Mouse (Mus musculus): ENCODE data around the gene Zfp768.
"Not testable (repeated sequence)": the region's sequence is repeated elsewhere in the genome, so short reads cannot be mapped to it uniquely, and the experiment has no call there.

Zfp768 gene

GRCm38 (mm10) chr7:127345512-127346325 lies at the start of gene Zfp768:
Zfp768 (minus strand) TSS chr7:127345589.
- peak; percentile 89 to 93 for DNase-seq (ENCODE audit: low spot score in 2 of 2)

GRCm38 (mm10) chr7:127393944-127394333 lies 48.5 kb upstream of the Zfp768 start:
- no peak for DNase-seq (ENCODE audit: low spot score in 2 of 2)

GRCm38 (mm10) chr7:127393157-127393943 lies 48.0 kb upstream of the Zfp768 start, which contains the start of gene E430018J23Rik:
E430018J23Rik (minus strand) TSS chr7:127393629.
- peak; percentile 97 for DNase-seq (ENCODE audit: low spot score in 2 of 2)

GRCm38 (mm10) chr7:127392251-127392824 lies 46.9 kb upstream of the Zfp768 start:
- no peak for DNase-seq (ENCODE audit: low spot score in 2 of 2)

GRCm38 (mm10) chr7:127391538-127391937 lies 46.1 kb upstream of the Zfp768 start:
- no peak for DNase-seq (ENCODE audit: low spot score in 2 of 2)

DNA sequence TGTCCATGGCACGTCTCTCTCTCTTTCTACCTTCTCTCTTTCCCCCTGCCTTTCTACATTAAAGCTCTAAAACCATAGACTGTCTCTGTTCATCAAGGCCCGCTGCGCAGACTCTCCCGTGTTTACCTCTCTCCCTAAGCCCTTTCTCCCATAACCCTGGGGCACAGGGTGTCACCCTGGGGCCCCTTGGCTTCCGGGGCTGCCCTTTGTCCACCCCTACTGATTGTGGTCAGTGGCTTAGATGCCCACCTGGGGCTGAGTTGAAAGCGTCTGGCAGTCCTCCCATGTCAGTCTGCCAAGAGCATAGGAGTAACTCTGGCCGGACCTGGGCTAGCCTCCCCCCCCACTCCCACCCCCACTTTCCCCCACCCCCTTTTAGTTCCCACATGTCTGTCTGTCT lies 44.9 kb upstream of the Zfp768 start:
- DNase-seq (ENCODE audit: low spot score in 2 of 2), result no peak

GRCm38 (mm10) chr7:127388201-127388600 lies 42.8 kb upstream of the Zfp768 start:
- not testable (repeated sequence) for DNase-seq (ENCODE audit: low spot score in 2 of 2)

DNA sequence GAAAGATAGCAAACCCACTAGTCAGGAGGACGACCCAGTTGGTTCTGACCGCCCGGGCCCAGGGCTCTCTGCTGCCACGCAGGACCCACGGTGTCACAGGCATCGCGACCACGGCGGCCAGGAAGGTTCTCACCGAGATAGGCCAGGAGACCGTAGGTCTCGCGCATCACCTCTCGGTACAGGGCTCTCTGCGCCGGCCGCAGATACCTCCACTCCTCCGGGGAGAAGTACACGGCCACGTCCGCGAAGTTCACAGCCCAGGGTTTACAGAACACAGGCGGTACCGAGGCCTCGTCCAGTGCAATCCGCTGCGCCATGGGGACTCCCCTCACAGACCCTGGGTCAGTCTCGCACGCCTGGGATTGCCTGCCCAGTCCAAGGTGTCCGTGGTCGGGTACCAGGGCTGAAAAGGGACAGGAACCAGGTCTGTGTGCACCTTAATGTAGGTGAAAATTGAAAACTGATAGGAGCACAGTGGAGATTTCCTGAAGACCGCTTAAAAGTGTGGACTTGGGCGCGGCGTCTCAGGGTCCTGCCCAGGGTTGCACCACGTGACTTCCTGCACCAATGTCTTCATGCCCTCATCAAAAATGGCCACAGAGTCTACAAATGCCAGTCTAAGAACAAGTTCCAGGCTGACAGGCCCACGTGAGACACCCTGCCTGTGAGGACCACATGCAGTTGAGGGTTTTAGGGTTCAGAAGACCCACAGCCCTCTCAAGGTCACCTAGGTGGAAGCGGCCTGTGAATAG lies 41.4 kb upstream of the Zfp768 start, which contains the start of gene 9130019O22Rik:
TSS of gene 9130019O22Rik (minus strand) at position 526 of the 752 bp plus-strand sequence.
- peak; percentile 86 to 87 for DNase-seq (ENCODE audit: low spot score in 2 of 2)

GRCm38 (mm10) chr7:127385560-127385959 lies 40.2 kb upstream of the Zfp768 start:
- not testable (repeated sequence) for DNase-seq (ENCODE audit: low spot score in 2 of 2)

DNA sequence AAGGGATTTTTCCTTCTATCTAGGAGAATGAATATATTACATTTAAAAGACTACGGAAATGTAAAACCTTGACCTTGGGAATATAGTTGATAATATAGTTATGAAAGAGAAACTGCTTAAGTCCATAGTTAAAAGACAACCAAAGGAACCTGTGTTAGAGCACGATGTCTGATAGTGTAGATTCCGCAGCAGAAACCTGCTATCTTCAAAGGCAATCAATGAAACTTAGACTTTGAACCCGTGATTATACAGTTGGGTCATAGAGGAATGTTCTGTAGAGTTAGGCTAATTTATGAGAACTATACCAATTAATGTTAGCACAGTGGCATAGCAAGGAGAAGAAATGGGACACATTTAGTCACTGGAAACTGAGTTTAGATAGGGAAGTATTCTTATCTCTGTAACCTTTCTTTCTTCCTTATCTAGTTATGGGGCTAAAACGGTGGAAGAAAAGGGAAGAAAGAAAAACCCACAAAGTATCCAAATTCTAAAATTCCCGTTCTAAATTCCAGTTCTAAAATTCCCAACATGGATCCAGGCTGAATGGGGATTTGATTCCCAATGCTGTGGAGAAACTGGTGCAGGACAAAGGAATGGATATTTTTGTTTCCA lies 33.0 kb upstream of the Zfp768 start:
- no peak for DNase-seq (ENCODE audit: low spot score in 2 of 2)

GRCm38 (mm10) chr7:127375271-127376245 lies 30.2 kb upstream of the Zfp768 start, which contains the start of gene Zfp747:
Zfp747 (minus strand) TSS chr7:127376050.
- peak; percentile 92 for DNase-seq (ENCODE audit: low spot score in 2 of 2)

DNA sequence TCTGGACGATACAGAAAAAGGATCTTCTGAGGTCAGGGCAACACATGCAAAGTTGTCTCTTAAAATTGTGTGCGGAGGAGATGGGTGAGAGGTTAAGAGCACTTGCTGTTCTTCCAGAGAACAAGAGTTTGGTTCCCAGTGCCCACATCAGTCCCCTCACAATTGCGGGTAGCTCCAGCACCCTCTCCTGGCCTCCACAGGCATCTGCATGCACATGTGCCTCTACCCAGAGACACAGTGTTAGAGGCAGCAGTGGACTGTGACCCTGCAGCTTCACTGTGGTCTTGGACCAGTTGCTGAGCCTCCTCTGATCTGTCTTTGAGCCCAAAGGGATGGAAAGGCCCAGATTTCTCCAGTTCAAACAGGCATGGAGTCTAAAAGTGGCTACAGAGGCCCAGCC lies 26.5 kb upstream of the Zfp768 start:
- DNase-seq (ENCODE audit: low spot score in 2 of 2), result not testable (repeated sequence)

GRCm38 (mm10) chr7:127371213-127371612 lies 25.8 kb upstream of the Zfp768 start:
- no peak for DNase-seq (ENCODE audit: low spot score in 2 of 2)

- no peak for DNase-seq (ENCODE audit: low spot score in 2 of 2)
Observed at GRCm38 (mm10) chr7:127366249-127366648, 20.9 kb upstream of the Zfp768 start.

GRCm38 (mm10) chr7:127364166-127364565 lies 18.8 kb upstream of the Zfp768 start:
- DNase-seq (ENCODE audit: low spot score in 2 of 2), result no peak

GRCm38 (mm10) chr7:127363475-127363921 lies 18.1 kb upstream of the Zfp768 start:
- DNase-seq (ENCODE audit: low spot score in 2 of 2), result no peak

GRCm38 (mm10) chr7:127362418-127362817 lies 17.0 kb upstream of the Zfp768 start:
- not testable (repeated sequence) for DNase-seq (ENCODE audit: low spot score in 2 of 2)

DNA sequence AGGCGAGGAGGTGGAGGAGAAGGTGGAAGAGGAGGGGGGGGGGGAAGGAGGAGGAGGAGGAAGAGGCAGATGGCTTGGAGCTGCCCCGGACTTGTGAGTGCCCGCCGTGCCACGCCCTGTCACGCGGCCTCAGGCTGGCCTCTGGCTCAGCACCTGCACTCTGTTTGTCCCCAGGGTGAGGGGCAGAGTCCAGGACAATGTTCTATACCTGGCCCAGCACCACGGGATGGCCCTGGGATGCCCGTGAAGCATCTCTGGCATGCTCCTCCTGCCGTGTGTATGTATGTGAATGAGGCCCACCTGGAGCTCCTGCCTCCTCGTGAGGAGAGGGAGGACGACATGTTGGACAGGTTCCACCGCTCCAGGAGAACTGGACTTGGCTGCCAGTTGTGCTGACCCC lies 16.1 kb upstream of the Zfp768 start:
- DNase-seq (ENCODE audit: low spot score in 2 of 2), result no peak

DNA sequence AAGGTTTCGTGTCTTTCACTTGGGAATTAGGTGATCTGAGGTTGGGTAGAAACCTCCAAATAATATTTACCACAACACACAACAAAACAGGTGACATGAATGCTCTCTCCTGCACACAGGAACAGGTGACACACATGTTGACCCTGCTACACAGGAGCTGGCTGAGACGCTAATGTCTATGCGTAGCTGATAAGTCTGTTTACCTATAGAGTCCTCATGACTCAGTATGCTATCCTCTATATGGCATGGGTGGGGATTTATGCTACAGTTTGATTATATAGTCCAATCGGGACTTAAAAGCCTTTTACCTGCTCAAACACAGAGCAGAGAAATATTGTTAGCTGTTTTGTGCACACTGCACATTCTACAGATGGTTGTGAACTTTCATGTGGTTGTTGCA lies 14.9 kb upstream of the Zfp768 start:
- no peak for DNase-seq (ENCODE audit: low spot score in 2 of 2)

DNA sequence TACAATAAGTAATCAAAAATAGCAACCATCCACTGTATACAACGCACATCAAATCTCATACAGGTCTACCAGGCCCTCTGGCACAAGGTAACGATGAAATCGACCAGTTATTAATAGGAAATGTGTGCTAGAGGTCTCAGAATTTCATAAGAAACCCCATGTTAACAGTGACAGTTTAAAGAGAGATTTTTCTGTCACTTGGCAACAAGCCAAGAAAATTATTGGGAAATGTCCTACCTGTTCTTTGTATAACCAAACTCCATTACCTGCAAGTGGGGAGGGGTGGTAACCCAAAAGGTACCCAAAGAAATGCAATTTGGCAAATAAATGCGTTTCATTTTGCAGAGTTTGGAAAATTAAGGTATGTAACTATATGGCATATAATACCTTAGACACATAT lies 13.1 kb upstream of the Zfp768 start:
- DNase-seq (ENCODE audit: low spot score in 2 of 2), result no peak

Data from urinary bladder, postnatal 36 days (tissue).